Mouse (Mus musculus): Measurements from ENCODE around the gene Ndufs1.
"Not testable (repeated sequence)": the region's sequence is repeated elsewhere in the genome, so short reads cannot be mapped to it uniquely, and the experiment has no call there.

Gene Ndufs1

GRCm38 (mm10) chr1:63176604-63177421 is at the start of gene Ndufs1, which contains the start of gene Eef1b2:
Ndufs1 (minus strand) TSS chr1:63176833.
Eef1b2 (plus strand) TSS chr1:63176825.
- DNase-seq, result peak; percentile 97

GRCm38 (mm10) chr1:63225890-63226289 is 49.3 kb upstream of the Ndufs1 start:
- DNase-seq, result no peak

- DNase-seq, result no peak
These were observed 48.4 kb upstream of the Ndufs1 start for GRCm38 (mm10) chr1:63225009-63225408.

GRCm38 (mm10) chr1:63219277-63219676 is 42.6 kb upstream of the Ndufs1 start:
- no peak for DNase-seq

GRCm38 (mm10) chr1:63214631-63215030 is 38.0 kb upstream of the Ndufs1 start:
- no peak for DNase-seq

- no peak for DNase-seq
These were observed 37.6 kb upstream of the Ndufs1 start, which contains the start of gene Gpr1 for GRCm38 (mm10) chr1:63214271-63214558. Gpr1 (minus strand) TSS chr1:63214543.

- DNase-seq, result no peak
These were observed 37.0 kb upstream of the Ndufs1 start for GRCm38 (mm10) chr1:63213478-63214270.

- DNase-seq, result no peak
These were observed 33.4 kb upstream of the Ndufs1 start for GRCm38 (mm10) chr1:63209861-63210529.

GRCm38 (mm10) chr1:63207607-63208006 is 31.0 kb upstream of the Ndufs1 start:
- DNase-seq, result no peak

- DNase-seq, result no peak
These were observed 28.2 kb upstream of the Ndufs1 start for GRCm38 (mm10) chr1:63204660-63205394.

GRCm38 (mm10) chr1:63203950-63204659 is 27.5 kb upstream of the Ndufs1 start:
- DNase-seq, result no peak

- DNase-seq, result no peak
These were observed 26.8 kb upstream of the Ndufs1 start for GRCm38 (mm10) chr1:63203471-63203870.

GRCm38 (mm10) chr1:63201672-63202071 is 25.0 kb upstream of the Ndufs1 start:
- no peak for DNase-seq

- DNase-seq, result no peak
These were observed 23.7 kb upstream of the Ndufs1 start for GRCm38 (mm10) chr1:63200322-63200721.

- DNase-seq, result no peak
These were observed 22.8 kb upstream of the Ndufs1 start for GRCm38 (mm10) chr1:63199387-63199786.

GRCm38 (mm10) chr1:63195848-63196512 is 19.3 kb upstream of the Ndufs1 start:
- DNase-seq, result no peak

- DNase-seq, result no peak
These were observed 15.9 kb upstream of the Ndufs1 start for GRCm38 (mm10) chr1:63192306-63193065.

GRCm38 (mm10) chr1:63190851-63191250 is 14.2 kb upstream of the Ndufs1 start:
- no peak for DNase-seq

GRCm38 (mm10) chr1:63188536-63188935 is 11.9 kb upstream of the Ndufs1 start:
- no peak for DNase-seq

GRCm38 (mm10) chr1:63185430-63185829 is 8.8 kb upstream of the Ndufs1 start:
- not testable (repeated sequence) for DNase-seq
